Mouse (Mus musculus) CH12.LX (cell line): ENCODE measurements around the gene Gp9.

Source experiments
- CTCF ChIP-seq, 2 experiments: IDR thresholded peaks in 1 of 2; conservative IDR thresholded peaks in 1 of 2; 2 replicates each; pipeline ENCODE4 v1.5.1; 2011 to 2012; ENCODE audit warnings: low read depth in 2 of 2, low read length in 2 of 2, improper control_type of control experiment in 1 of 2, inconsistent platforms in 1 of 2, mild to moderate bottlenecking in 1 of 2, moderate library complexity in 1 of 2
- HCFC1 ChIP-seq: IDR thresholded peaks from 2 replicates; pipeline ENCODE4 v1.6.1; 2012; ENCODE audit warnings: low read depth, mild to moderate bottlenecking, inconsistent platforms, low read length, improper control_type of control experiment
- POLR2AphosphoS2 ChIP-seq: IDR thresholded peaks from 2 replicates; pipeline ENCODE4 v1.6.1; 2011; ENCODE audit warnings: low read depth, low read length, improper control_type of control experiment
- USF1 ChIP-seq: IDR thresholded peaks from 2 replicates; pipeline ENCODE4 v1.6.1; 2014; ENCODE audit warnings: low read depth, mild to moderate bottlenecking, inconsistent platforms, low read length, improper control_type of control experiment
- ZC3H11A ChIP-seq: IDR thresholded peaks from 2 replicates; pipeline ENCODE4 v1.6.1; 2012; ENCODE audit warnings: low read depth, mild to moderate bottlenecking, inconsistent platforms, low read length, improper control_type of control experiment

DNA sequence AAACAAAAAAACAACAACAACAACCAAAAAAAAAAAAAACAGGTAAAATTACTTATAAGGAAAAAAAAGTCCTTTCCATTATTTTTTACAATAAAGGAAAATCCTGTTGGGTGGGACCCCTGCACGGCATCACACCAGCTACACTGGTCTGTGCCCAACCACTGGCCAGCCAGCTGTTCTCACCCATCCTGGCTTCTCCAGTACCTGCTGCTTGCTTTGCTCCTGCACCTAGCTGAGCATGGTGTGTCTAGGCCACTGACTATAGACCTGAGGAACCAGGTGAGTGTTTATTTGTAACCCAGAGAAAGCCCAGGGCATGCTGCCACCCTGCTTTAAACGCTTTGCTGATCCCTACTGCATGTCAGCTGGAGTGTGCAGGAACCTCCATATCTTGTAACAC lies 42.5 kb downstream of the Gp9 start:
- no peak for TF ChIP-seq HCFC1
- no peak for TF ChIP-seq ZC3H11A
- no peak for TF ChIP-seq CTCF (conservative IDR thresholded peaks at IDR 0.05 in 1 of 2, IDR thresholded peaks at IDR 0.05 in 1 of 2; ENCODE audit: low read depth in 2 of 2, low read length in 2 of 2)
- TF ChIP-seq USF1: no peak
- TF ChIP-seq POLR2AphosphoS2: no peak
